Mouse (Mus musculus) erythroblast, embryonic 14.5 days (primary cell): ENCODE data around the gene Txndc15. TPM values are rescaled to one million over a fixed set of nuclear protein-coding genes. Genes with fewer than 3 reads are reported as not detected.

ENCODE experiments used
- H3K27me3 ChIP-seq: 2 replicates; pipeline ENCODE4 v1.6.1; 2012; ENCODE audit warnings: inconsistent platforms; ENCODE audit not compliant: control insufficient read depth
- H3K36me3 ChIP-seq: 2 replicates; pipeline ENCODE4 v1.6.1; 2012; ENCODE audit warnings: mild to moderate bottlenecking, inconsistent platforms; ENCODE audit not compliant: control insufficient read depth
- H3K4me1 ChIP-seq: 2 replicates; pipeline ENCODE4 v1.6.1; 2012; ENCODE audit warnings: inconsistent platforms; ENCODE audit not compliant: control insufficient read depth
- H3K4me3 ChIP-seq: replicated peaks from 2 replicates; pipeline ENCODE3; 2012; ENCODE audit warnings: moderate library complexity, mild to moderate bottlenecking, inconsistent platforms
- H3K9me3 ChIP-seq: 2 replicates; pipeline ENCODE4 v1.6.1; 2012; ENCODE audit warnings: low read length, inconsistent platforms, mixed read lengths; ENCODE audit not compliant: control insufficient read depth
- GATA1 ChIP-seq: IDR thresholded peaks from 2 replicates; pipeline ENCODE4 v1.6.1; 2012; ENCODE audit warnings: low read length, inconsistent platforms, mixed read lengths
- TAL1 ChIP-seq: IDR thresholded peaks from 3 replicates; pipeline ENCODE4 v1.6.1; 2012; ENCODE audit warnings: low read length, inconsistent platforms, mixed read lengths
- polyA plus RNA-seq: library from polyadenylated mRNA; stranded (reverse); fragments of >175 nt; gene quantifications from 2 replicates; pipeline ENCODE4 v1.2.3, GENCODE M21; 2012

Txndc15 gene
- 0.82 and 0.99 TPM in 2 replicates for polyA plus RNA-seq

GRCm38 (mm10) chr13:55714501-55715166 is at the start of gene Txndc15:
Txndc15 (plus strand) TSS chr13:55714650.
- Histone ChIP-seq H3K4me1 (peaks cover 23% of the 10 kb centered on the region), H3K4me3 (peak within 1 kb of the TSS; percentile 83), H3K27me3 (no peaks in the 10 kb centered on the region), H3K9me3 (no peaks in the 10 kb centered on the region), H3K36me3 (peaks cover 14% of the 10 kb centered on the region)
- TF ChIP-seq TAL1 (no peak), GATA1 (no peak)

- Histone ChIP-seq H3K4me3 (no peak overlapping the region), H3K9me3 (no peaks in the 10 kb centered on the region), H3K4me1 (no peaks in the 10 kb centered on the region), H3K27me3 (no peaks in the 10 kb centered on the region), H3K36me3 (peaks cover 95% of the 10 kb centered on the region)
- no peak for TF ChIP-seq TAL1
- TF ChIP-seq GATA1: no peak
Observed at GRCm38 (mm10) chr13:55668550-55668949, 45.9 kb upstream of the Txndc15 start.

- Histone ChIP-seq H3K4me3 (no peak overlapping the region), H3K36me3 (peaks cover 94% of the 10 kb centered on the region), H3K4me1 (no peaks in the 10 kb centered on the region), H3K9me3 (no peaks in the 10 kb centered on the region), H3K27me3 (no peaks in the 10 kb centered on the region)
- TF ChIP-seq TAL1 (no peak), GATA1 (no peak)
Observed at GRCm38 (mm10) chr13:55672711-55673110, 41.7 kb upstream of the Txndc15 start.

- TF ChIP-seq GATA1: no peak
- H3K36me3 ChIP-seq: peaks cover 96% of the 10 kb centered on the region
- no peaks in the 10 kb centered on the region for H3K9me3 ChIP-seq
- H3K4me1 ChIP-seq: no peaks in the 10 kb centered on the region
- H3K27me3 ChIP-seq: no peaks in the 10 kb centered on the region
- H3K4me3 ChIP-seq: no peak overlapping the region
Observed at GRCm38 (mm10) chr13:55677364-55677763, 37.1 kb upstream of the Txndc15 start.

- no peak for TF ChIP-seq GATA1
- no peak for TF ChIP-seq TAL1
- H3K4me1 ChIP-seq: peaks cover 6% of the 10 kb centered on the region
Observed at GRCm38 (mm10) chr13:55682201-55682600, 32.2 kb upstream of the Txndc15 start.

GRCm38 (mm10) chr13:55683581-55683980 is 30.9 kb upstream of the Txndc15 start:
- Histone ChIP-seq H3K4me3 (no peak overlapping the region), H3K27me3 (no peaks in the 10 kb centered on the region), H3K9me3 (no peaks in the 10 kb centered on the region), H3K36me3 (peaks cover 41% of the 10 kb centered on the region), H3K4me1 (peaks cover 6% of the 10 kb centered on the region)
- TF ChIP-seq TAL1 (no peak), GATA1 (no peak)

More at GRCm38 (mm10) chr13:55682201-55682600, 32.2 kb upstream of the Txndc15 start:
- no peaks in the 10 kb centered on the region for H3K27me3 ChIP-seq
- H3K36me3 ChIP-seq: peaks cover 55% of the 10 kb centered on the region
- no peaks in the 10 kb centered on the region for H3K9me3 ChIP-seq
- no peak overlapping the region for H3K4me3 ChIP-seq

GRCm38 (mm10) chr13:55686107-55686633 is 28.3 kb upstream of the Txndc15 start:
- peaks cover 15% of the 10 kb centered on the region for H3K36me3 ChIP-seq
- no peak overlapping the region for H3K4me3 ChIP-seq
- no peaks in the 10 kb centered on the region for H3K9me3 ChIP-seq
- TF ChIP-seq GATA1 (no peak), TAL1 (no peak)
- peaks cover 6% of the 10 kb centered on the region for H3K4me1 ChIP-seq
- H3K27me3 ChIP-seq: no peaks in the 10 kb centered on the region

- H3K4me1 ChIP-seq: peaks cover 16% of the 10 kb centered on the region
- H3K9me3 ChIP-seq: no peaks in the 10 kb centered on the region
- peaks cover 2% of the 10 kb centered on the region for H3K36me3 ChIP-seq
- TF ChIP-seq TAL1 (no peak), GATA1 (no peak)
- H3K4me3 ChIP-seq: no peak overlapping the region
- H3K27me3 ChIP-seq: no peaks in the 10 kb centered on the region
Observed at GRCm38 (mm10) chr13:55687927-55688602, 26.4 kb upstream of the Txndc15 start.

GRCm38 (mm10) chr13:55692535-55693242 is 21.8 kb upstream of the Txndc15 start, which contains the start of gene B230219D22Rik:
B230219D22Rik (plus strand) TSS chr13:55693124.
- no peaks in the 10 kb centered on the region for H3K9me3 ChIP-seq
- no peaks in the 10 kb centered on the region for H3K27me3 ChIP-seq
- peaks cover 22% of the 10 kb centered on the region for H3K36me3 ChIP-seq
- TF ChIP-seq TAL1 (no peak), GATA1 (no peak)
- H3K4me1 ChIP-seq: peaks cover 38% of the 10 kb centered on the region
- peak within 1 kb of the TSS; percentile 100 for H3K4me3 ChIP-seq
